Mouse (Mus musculus) embryonic facial prominence, embryonic 14.5 days (tissue): ENCODE measurements around the gene Tmco1. TPM values are rescaled to one million over a fixed set of nuclear protein-coding genes. Genes with fewer than 3 reads are reported as not detected.

Experiments
- ATAC-seq: fragments of 200-750 bp; cut with Nextera tagmentation; 2 replicates; pipeline ENCODE4 v1.8.0; 2017; ENCODE audit warnings: low read depth, moderate number of reproducible peaks, moderate TSS enrichment
- DNase-seq: peaks from one replicate; pipeline ENCODE4 v3.0.0-alpha.2; 2015; ENCODE audit warnings: low spot score
- H3K27ac ChIP-seq: fragments of 300-500 bp; sonication (generic); replicated peaks from 2 replicates; pipeline ENCODE4 v1.5.1; 2014; ENCODE audit warnings: low read depth, mild to moderate bottlenecking, low read length, moderate library complexity
- H3K27me3 ChIP-seq: fragments of 300-500 bp; sonication (generic); replicated peaks from 2 replicates; pipeline ENCODE4 v1.6.1; 2014; ENCODE audit warnings: low read length; ENCODE audit not compliant: control insufficient read depth, insufficient read depth
- H3K36me3 ChIP-seq: fragments of 300-500 bp; sonication (generic); 2 replicates; pipeline ENCODE4 v1.6.1; 2014; ENCODE audit warnings: low read length, mixed read lengths; ENCODE audit not compliant: control insufficient read depth, insufficient read depth
- H3K4me1 ChIP-seq: fragments of 300-500 bp; sonication (generic); 2 replicates; pipeline ENCODE4 v1.6.1; 2014; ENCODE audit warnings: antibody characterized with exemption, low read length; ENCODE audit not compliant: control insufficient read depth, insufficient read depth
- H3K4me2 ChIP-seq: fragments of 300-500 bp; sonication (generic); 2 replicates; pipeline ENCODE4 v1.6.1; 2014; ENCODE audit warnings: low read depth, mild to moderate bottlenecking, low read length, moderate library complexity, mixed read lengths
- H3K4me3 ChIP-seq: fragments of 300-500 bp; sonication (generic); 2 replicates; pipeline ENCODE4 v1.5.1; 2014; ENCODE audit warnings: low read depth, mild to moderate bottlenecking, low read length
- H3K9ac ChIP-seq: fragments of 300-500 bp; sonication (generic); 2 replicates; pipeline ENCODE4 v1.6.1; 2014; ENCODE audit warnings: low read depth, mild to moderate bottlenecking, low read length, moderate library complexity, mixed read lengths
- H3K9me3 ChIP-seq: fragments of 300-500 bp; sonication (generic); 2 replicates; pipeline ENCODE4 v1.6.1; 2016; ENCODE audit warnings: low read length; ENCODE audit not compliant: control insufficient read depth
- WGBS: fragments of 180-500 bp; shearing (Covaris S2); extraction: QIAGEN DNeasy Blood & Tissue Kit; methylation state at CpG from one replicate; pipeline ENCODE4 v1.1.7; 2014; 5-methylcytosine and 5-hydroxymethylcytosine counted together
- polyA plus RNA-seq: library from polyadenylated mRNA; unstranded; fragments of >200 nt; fragmentation: Nextera tagmentation; extraction: Ambion mirVana; gene quantifications from 2 replicates; pipeline ENCODE4 v1.2.1, GENCODE M21; 2014

Gene Tmco1
- polyA plus RNA-seq, 1 experiment from 2014 or later, result 90.0 TPM

- DNase-seq, result no peak
- WGBS, result 93% methylated on average over 7 of the region's 7 CpGs
Observed at GRCm38 (mm10) chr1:167365808-167366207, 57.6 kb downstream of the Tmco1 start.

DNA sequence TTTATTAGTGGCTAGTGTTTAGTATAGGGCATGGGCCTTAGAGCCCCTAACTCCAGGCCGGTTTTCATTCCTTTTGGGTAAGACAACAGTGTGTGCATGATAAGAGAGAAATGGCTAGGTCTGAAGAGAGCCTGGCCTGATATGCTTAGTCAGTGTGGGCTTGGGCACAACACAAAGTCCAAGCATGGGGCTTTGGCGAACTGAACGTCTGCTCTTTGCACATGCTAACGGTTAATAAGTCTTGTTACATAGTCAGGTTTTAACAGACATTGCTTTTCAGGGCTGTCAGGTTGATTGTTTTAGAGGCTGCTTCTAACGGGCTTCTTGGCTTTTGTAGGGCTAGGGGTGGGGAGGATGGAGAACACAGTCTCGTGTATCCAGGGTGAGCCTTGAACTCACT lies 58.4 kb downstream of the Tmco1 start:
- Histone ChIP-seq H3K9me3 (no peaks in the 10 kb centered on the region), H3K4me2 (no peak overlapping the region), H3K27ac (no peak overlapping the region), H3K4me1 (no peaks in the 10 kb centered on the region), H3K27me3 (no peaks in the 10 kb centered on the region), H3K4me3 (no peak overlapping the region), H3K36me3 (peaks cover 37% of the 10 kb centered on the region), H3K9ac (no peak overlapping the region)
- no peak for DNase-seq
- WGBS, result 84% methylated on average over 6 of the region's 6 CpGs
- ATAC-seq, result no peak

More at GRCm38 (mm10) chr1:167365808-167366207, 57.6 kb downstream of the Tmco1 start:
- Histone ChIP-seq H3K36me3 (peaks cover 45% of the 10 kb centered on the region), H3K4me2 (no peak overlapping the region), H3K9ac (no peak overlapping the region), H3K27me3 (no peaks in the 10 kb centered on the region), H3K27ac (no peak overlapping the region), H3K4me3 (no peak overlapping the region), H3K4me1 (no peaks in the 10 kb centered on the region), H3K9me3 (no peaks in the 10 kb centered on the region)
- no peak for ATAC-seq

GRCm38 (mm10) chr1:167368018-167368417 lies 59.8 kb downstream of the Tmco1 start:
- peaks cover 35% of the 10 kb centered on the region for H3K36me3 ChIP-seq
- ATAC-seq (no peak), DNase-seq (no peak)
- WGBS, result 94% methylated on average over 4 of the region's 4 CpGs
- H3K4me1 ChIP-seq, result no peaks in the 10 kb centered on the region
- no peak overlapping the region for H3K27ac ChIP-seq
- H3K4me2 ChIP-seq, result no peak overlapping the region
- H3K27me3 ChIP-seq, result no peaks in the 10 kb centered on the region
- H3K9me3 ChIP-seq, result no peaks in the 10 kb centered on the region
- no peak overlapping the region for H3K9ac ChIP-seq
- H3K4me3 ChIP-seq, result no peak overlapping the region

GRCm38 (mm10) chr1:167368513-167368912 lies 60.3 kb downstream of the Tmco1 start:
- 85% methylated on average over 7 of the region's 7 CpGs for WGBS

GRCm38 (mm10) chr1:167369905-167370304 lies 61.7 kb downstream of the Tmco1 start:
- 7% methylated on average over 7 of the region's 7 CpGs for WGBS
- Histone ChIP-seq H3K4me1 (no peaks in the 10 kb centered on the region), H3K4me2 (no peak overlapping the region), H3K36me3 (peaks cover 30% of the 10 kb centered on the region; the same call in 1 of the 2 replicates), H3K27ac (no peak overlapping the region), H3K9me3 (no peaks in the 10 kb centered on the region), H3K4me3 (no peak overlapping the region), H3K9ac (no peak overlapping the region), H3K27me3 (no peaks in the 10 kb centered on the region)
- peak; percentile 87 for DNase-seq
- ATAC-seq, result peak; percentile 47

More at GRCm38 (mm10) chr1:167368513-167368912, 60.3 kb downstream of the Tmco1 start:
- Histone ChIP-seq H3K4me2 (no peak overlapping the region), H3K9me3 (no peaks in the 10 kb centered on the region), H3K4me1 (no peaks in the 10 kb centered on the region), H3K4me3 (no peak overlapping the region), H3K36me3 (peaks cover 35% of the 10 kb centered on the region), H3K27ac (no peak overlapping the region), H3K27me3 (no peaks in the 10 kb centered on the region), H3K9ac (no peak overlapping the region)
- DNase-seq, result no peak
- ATAC-seq, result no peak

DNA sequence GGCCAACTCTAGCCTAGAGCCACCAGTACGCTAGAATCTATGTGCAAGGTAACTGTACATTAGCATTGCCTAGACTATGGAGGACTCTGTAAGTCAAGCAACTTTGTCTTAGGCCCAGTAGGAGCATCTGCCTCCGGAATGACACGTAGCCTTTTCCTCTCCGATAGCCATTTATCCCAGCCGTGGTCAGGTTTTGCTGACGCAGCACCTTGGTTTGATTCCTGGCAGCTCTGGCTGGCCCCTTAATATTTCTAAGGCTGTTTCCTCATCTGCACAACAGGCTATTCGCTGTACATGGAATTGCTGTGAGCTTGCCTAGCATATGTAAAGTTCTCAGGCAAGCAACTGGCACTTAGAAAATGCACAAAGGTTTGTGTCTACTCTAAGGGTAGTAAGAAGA lies 64.6 kb downstream of the Tmco1 start:
- Histone ChIP-seq H3K9me3 (no peaks in the 10 kb centered on the region), H3K4me1 (no peaks in the 10 kb centered on the region), H3K27ac (no peak overlapping the region), H3K4me2 (no peak overlapping the region), H3K4me3 (no peak overlapping the region), H3K9ac (no peak overlapping the region), H3K27me3 (no peaks in the 10 kb centered on the region), H3K36me3 (peaks cover 16% of the 10 kb centered on the region; the same call in 1 of the 2 replicates)
- ATAC-seq, result no peak
- 94% methylated on average over 7 of the region's 7 CpGs for WGBS
- DNase-seq, result no peak

- H3K27me3 ChIP-seq, result no peaks in the 10 kb centered on the region
- WGBS, result 23% methylated on average over 15 of the region's 15 CpGs
- no peak overlapping the region for H3K4me2 ChIP-seq
- peak; percentile 44 for DNase-seq
- H3K27ac ChIP-seq, result no peak overlapping the region
- no peak overlapping the region for H3K9ac ChIP-seq
- peaks cover 8% of the 10 kb centered on the region; the same call in 1 of the 2 replicates for H3K36me3 ChIP-seq
- no peaks in the 10 kb centered on the region for H3K9me3 ChIP-seq
- H3K4me1 ChIP-seq, result no peaks in the 10 kb centered on the region
- H3K4me3 ChIP-seq, result no peak overlapping the region
- ATAC-seq, result peak; percentile 31; the same call in 1 of the 2 replicates
Observed at GRCm38 (mm10) chr1:167374003-167374784, 66.0 kb downstream of the Tmco1 start.

DNA sequence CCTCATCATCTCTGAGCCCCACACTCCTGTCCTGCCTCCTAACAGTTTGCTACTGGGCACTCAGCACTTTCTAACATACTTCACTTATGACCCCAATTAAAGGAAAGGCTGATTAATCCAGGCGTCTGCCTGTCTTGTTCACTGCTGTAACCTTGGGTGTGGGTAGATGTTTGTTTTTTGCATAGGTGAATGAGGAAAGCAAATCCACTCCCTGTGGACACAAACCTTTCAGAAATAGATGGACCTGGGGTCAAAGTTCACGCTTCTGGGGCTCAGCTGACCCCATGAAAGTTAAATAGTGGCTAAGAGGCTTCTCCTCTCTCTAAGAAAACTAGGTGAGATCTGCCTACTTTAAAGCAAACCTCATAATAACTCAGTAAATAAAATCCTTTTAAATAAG lies 66.8 kb downstream of the Tmco1 start:
- Histone ChIP-seq H3K36me3 (peaks cover 8% of the 10 kb centered on the region; the same call in 1 of the 2 replicates), H3K4me3 (no peak overlapping the region), H3K9ac (no peak overlapping the region), H3K9me3 (no peaks in the 10 kb centered on the region), H3K27me3 (no peaks in the 10 kb centered on the region), H3K27ac (no peak overlapping the region), H3K4me2 (no peak overlapping the region), H3K4me1 (no peaks in the 10 kb centered on the region)
- DNase-seq, result no peak
- no peak for ATAC-seq
- WGBS, result 57% methylated on average over 2 of the region's 2 CpGs

- Histone ChIP-seq H3K4me1 (no peaks in the 10 kb centered on the region), H3K36me3 (peaks cover 8% of the 10 kb centered on the region; the same call in 1 of the 2 replicates), H3K9ac (no peak overlapping the region), H3K4me3 (no peak overlapping the region), H3K9me3 (no peaks in the 10 kb centered on the region), H3K27me3 (no peaks in the 10 kb centered on the region; the same call in 1 of the 2 replicates), H3K27ac (no peak overlapping the region), H3K4me2 (no peak overlapping the region)
- peak; percentile 12 for DNase-seq
- WGBS, result 63% methylated on average over 6 of the region's 6 CpGs
- ATAC-seq, result no peak
Observed at GRCm38 (mm10) chr1:167378019-167378418, 69.8 kb downstream of the Tmco1 start.
